Mouse (Mus musculus): ENCODE data around the gene C2cd3. TPM values are rescaled to one million over a fixed set of nuclear protein-coding genes. Genes with fewer than 3 reads are reported as not detected.

C2cd3 gene
- polyA plus RNA-seq (2015; fragmentation: Nextera tagmentation; extraction: Ambion mirVana) = 21.2 and 22.4 TPM in 2 replicates

DNA sequence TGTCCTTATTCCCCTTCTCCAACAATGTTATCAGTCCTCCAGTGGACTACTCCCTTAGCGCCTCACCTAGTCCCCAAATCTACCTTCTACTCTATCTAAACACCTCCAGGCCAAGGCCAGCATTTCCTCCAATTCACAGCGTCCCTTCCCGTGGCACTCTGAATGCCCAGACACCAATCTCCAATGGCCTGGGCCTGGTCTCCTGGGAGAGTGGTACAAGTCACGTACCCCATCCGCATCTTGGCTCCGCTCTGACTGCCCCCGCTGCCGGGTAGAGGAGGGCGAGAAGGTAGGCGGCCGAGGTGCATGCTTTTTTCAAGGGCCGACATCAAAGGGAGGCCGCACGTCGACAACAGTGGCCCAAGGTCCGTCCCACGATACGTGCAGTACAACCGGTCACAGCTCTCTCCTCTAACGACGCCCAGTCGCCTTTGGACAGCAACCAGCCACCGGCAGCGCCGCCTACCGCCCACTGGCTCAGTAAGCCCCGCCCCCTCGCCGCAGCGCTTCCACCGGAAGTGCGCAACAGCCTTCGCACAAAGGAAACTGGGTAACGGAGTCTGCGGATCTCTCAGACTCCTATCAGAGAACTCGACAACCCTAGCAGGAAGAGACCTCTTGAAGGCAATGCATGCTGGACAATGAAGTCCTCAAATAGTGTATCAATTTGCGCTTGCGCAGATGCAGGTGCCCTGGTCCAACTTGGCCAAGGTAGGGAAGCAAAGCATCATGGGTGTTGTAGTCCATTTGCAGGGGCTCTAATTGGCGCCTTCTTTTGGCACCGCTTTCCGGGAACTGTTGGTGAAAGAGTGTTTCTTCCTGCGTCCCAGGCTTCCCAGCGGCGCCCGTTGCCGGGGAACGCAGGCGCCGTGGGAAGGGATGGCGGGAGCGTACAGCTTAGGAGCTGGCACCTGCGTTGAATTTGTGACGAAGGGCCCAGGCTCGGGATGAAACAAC lies at the start of gene C2cd3, which contains the start of gene Ppme1:
C2cd3 (plus strand) TSS at position 739 of the 957 bp plus-strand sequence.
Ppme1 (minus strand) TSS at position 813 of the 957 bp plus-strand sequence.
- Histone ChIP-seq H3K9me3 (no peaks in the 10 kb centered on the region), H3K27ac (replicated peaks) (peak within 1 kb of the TSS; percentile 93), H3K27me3 (no peaks in the 10 kb centered on the region), H3K4me2 (peak within 1 kb of the TSS; percentile 80), H3K36me3 (peaks cover 22% of the 10 kb centered on the region), H3K4me1 (replicated peaks) (peaks cover 34% of the 10 kb centered on the region), H3K9ac (peak within 1 kb of the TSS; percentile 91), H3K4me3 (peak within 1 kb of the TSS; percentile 82)
- peak; percentile 97 for ATAC-seq (ENCODE audit: low read depth)
- WGBS = under 1% methylated on average over 54 of the region's 54 CpGs

DNA sequence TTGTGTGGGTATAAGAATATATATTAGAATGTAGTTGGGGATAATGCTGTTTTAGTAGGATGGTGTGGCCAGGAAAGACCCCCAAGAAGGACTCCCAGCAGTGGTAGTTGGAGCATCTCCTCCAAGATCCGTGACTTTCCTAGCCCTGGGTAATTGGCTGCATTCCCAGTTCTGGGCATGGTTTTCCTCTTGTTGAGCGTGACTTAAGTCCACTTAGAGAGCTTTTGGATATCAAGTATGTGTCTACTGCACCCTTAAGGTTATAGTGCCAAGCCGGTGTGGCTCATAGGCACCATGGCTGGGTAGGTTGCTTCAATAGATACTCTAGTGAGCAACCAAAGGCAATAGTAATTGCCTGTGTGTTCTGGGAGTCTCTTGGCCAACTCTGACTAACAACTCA lies 48.3 kb upstream of the C2cd3 start:
- H3K9ac ChIP-seq = no peak overlapping the region
- H3K36me3 ChIP-seq = peaks cover 46% of the 10 kb centered on the region
- H3K27me3 ChIP-seq = no peaks in the 10 kb centered on the region
- no peak overlapping the region for H3K4me2 ChIP-seq
- ATAC-seq (ENCODE audit: low read depth) = no peak
- no peaks in the 10 kb centered on the region for H3K9me3 ChIP-seq
- no peaks in the 10 kb centered on the region for H3K4me1 ChIP-seq (replicated peaks)
- WGBS = 92% methylated on average over 3 of the region's 3 CpGs
- H3K27ac ChIP-seq (replicated peaks) = no peak overlapping the region
- no peak overlapping the region for H3K4me3 ChIP-seq

DNA sequence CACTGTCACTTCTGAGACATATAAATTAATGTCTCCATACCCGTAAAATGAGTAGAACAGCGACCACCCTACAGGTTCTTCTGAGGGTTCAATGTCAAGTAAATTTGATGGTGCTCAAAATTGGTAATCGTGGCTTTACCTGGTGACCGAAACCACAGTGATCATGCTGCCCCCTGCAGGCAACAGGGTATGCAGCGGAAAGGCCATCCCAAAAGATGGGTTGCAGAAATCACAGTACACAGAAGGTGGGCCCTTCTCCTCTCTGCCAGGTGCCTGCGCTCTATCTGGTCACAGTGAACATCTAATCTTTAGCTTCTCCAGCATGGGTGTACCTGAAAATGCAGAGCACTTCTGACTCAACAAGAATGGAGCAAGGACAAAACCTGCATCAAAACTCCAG lies 46.6 kb upstream of the C2cd3 start:
- WGBS = 78% methylated on average over 6 of the region's 6 CpGs
- H3K36me3 ChIP-seq = peaks cover 56% of the 10 kb centered on the region
- H3K4me2 ChIP-seq = no peak overlapping the region
- no peak for ATAC-seq (ENCODE audit: low read depth)
- H3K27me3 ChIP-seq = no peaks in the 10 kb centered on the region
- H3K4me3 ChIP-seq = no peak overlapping the region
- H3K9ac ChIP-seq = no peak overlapping the region
- H3K9me3 ChIP-seq = no peaks in the 10 kb centered on the region
- no peaks in the 10 kb centered on the region for H3K4me1 ChIP-seq (replicated peaks)
- no peak overlapping the region for H3K27ac ChIP-seq (replicated peaks)

DNA sequence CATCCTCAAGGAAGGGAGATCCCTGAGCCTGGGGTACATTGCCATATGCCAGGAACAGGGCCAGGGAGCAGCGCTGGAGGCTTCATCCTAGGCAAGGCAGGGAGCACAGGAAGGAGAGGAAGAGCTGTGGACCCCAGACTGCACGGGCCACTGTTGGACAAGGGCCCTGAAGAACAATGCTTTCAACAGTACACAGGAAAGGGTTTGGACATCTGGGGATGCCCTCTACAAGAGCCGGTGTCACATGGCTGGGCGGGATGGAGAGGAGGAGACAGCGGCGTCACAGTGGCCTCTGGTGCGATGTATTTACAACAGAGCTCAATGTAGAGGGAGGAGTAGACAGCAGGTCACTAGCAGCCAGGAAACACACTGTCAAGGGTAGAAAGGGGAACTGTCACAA lies 44.5 kb upstream of the C2cd3 start:
- no peak for ATAC-seq (ENCODE audit: low read depth)
- H3K9ac ChIP-seq = no peak overlapping the region
- H3K27ac ChIP-seq (replicated peaks) = no peak overlapping the region
- H3K4me2 ChIP-seq = no peak overlapping the region
- H3K27me3 ChIP-seq = no peaks in the 10 kb centered on the region
- H3K4me1 ChIP-seq (replicated peaks) = no peaks in the 10 kb centered on the region
- no peaks in the 10 kb centered on the region for H3K9me3 ChIP-seq
- H3K36me3 ChIP-seq = peaks cover 72% of the 10 kb centered on the region
- no peak overlapping the region for H3K4me3 ChIP-seq
- 86% methylated on average over 7 of the region's 7 CpGs for WGBS

DNA sequence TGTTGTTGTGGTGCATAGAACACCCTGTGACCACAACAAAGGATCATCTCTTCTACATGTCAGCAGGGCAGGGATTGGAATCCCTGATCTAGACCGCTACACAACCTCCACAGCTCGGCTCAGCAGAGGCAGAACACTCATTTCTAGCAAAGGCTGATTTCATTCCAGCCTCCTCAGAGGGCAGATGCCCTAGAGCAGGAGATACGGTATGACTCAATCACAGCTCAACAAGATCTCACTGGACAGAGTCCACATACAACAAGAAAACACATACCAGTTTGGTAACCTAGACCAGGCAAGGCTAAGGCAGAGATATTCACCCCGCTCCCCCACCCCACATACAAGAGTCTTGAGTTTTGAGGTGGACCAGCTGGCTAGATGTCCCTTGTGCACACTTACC lies 43.4 kb upstream of the C2cd3 start:
- H3K36me3 ChIP-seq = peaks cover 82% of the 10 kb centered on the region
- no peak overlapping the region for H3K4me3 ChIP-seq
- WGBS = 90% methylated on average over 4 of the region's 4 CpGs
- ATAC-seq (ENCODE audit: low read depth) = no peak
- H3K27ac ChIP-seq (replicated peaks) = no peak overlapping the region
- no peaks in the 10 kb centered on the region for H3K27me3 ChIP-seq
- no peaks in the 10 kb centered on the region for H3K9me3 ChIP-seq
- no peak overlapping the region for H3K9ac ChIP-seq
- H3K4me2 ChIP-seq = no peak overlapping the region
- H3K4me1 ChIP-seq (replicated peaks) = no peaks in the 10 kb centered on the region

DNA sequence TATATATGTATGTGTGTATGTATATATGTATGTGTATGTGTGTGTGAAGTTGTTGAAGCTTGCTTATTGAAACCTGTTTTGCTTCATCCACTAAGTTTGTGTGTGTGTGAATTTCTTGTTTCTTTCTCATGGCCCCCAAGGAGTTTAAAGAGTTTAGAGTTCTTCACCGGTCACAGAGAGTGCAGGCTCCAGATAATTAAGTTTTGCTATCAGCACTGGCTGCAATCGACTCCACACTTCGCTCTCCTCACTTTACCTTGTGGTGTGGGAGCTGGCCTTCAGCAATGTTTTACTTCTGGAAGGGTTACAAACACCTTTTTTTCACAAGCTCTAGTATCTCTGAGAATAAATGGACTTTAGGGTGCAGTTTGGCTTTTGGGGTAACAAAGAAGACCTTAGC lies 40.8 kb upstream of the C2cd3 start:
- Histone ChIP-seq H3K4me3 (no peak overlapping the region), H3K9me3 (no peaks in the 10 kb centered on the region), H3K4me1 (replicated peaks) (no peaks in the 10 kb centered on the region), H3K27me3 (no peaks in the 10 kb centered on the region), H3K4me2 (no peak overlapping the region), H3K27ac (replicated peaks) (no peak overlapping the region), H3K36me3 (peaks cover 93% of the 10 kb centered on the region), H3K9ac (no peak overlapping the region)
- WGBS = 96% methylated on average over 3 of the region's 3 CpGs
- ATAC-seq (ENCODE audit: low read depth) = no peak

DNA sequence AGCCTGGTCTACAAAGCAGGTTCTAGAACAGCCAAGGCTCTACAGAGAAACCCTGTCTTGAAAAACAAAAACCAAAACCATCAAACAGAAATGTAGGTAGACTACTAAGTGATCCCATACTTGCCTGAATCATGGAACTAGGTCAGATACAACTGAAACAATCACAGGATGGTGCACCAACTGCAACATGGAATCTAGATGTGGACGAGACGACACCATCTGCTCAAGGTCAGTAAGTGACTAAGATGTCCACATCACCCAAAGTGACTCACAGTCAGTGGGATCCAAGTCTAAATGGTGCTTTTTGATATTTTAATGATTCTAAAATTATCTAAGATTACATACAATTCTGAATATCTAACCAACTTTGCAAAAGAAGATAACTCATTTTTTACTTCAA lies 36.1 kb upstream of the C2cd3 start:
- WGBS = 97% methylated on average over 2 of the region's 2 CpGs
- Histone ChIP-seq H3K4me2 (no peak overlapping the region), H3K36me3 (peaks cover 94% of the 10 kb centered on the region)

DNA sequence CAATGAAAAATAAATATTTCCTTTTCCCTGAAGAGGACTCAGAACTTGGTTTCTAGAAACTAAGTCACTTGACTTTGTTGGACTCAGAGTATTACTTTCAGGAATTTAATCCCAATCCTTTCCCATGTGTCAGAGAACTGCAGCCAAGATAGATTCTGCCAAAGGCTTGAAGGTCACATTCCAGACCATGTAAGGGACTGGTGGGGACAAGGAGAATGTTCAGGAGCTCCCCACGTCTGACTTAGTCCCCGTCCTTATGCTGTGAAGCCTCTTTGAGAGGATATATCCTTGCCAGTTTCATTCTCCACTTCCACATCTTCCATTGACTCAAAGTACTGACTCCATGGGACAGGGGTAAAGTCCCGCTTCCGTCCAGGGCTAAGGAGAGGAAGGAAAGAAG lies 17.0 kb upstream of the C2cd3 start:
- Histone ChIP-seq H3K4me1 (replicated peaks) (no peaks in the 10 kb centered on the region), H3K9me3 (no peaks in the 10 kb centered on the region), H3K27me3 (no peaks in the 10 kb centered on the region), H3K4me3 (no peak overlapping the region), H3K4me2 (no peak overlapping the region), H3K27ac (replicated peaks) (no peak overlapping the region), H3K9ac (no peak overlapping the region), H3K36me3 (peaks cover 21% of the 10 kb centered on the region)
- no peak for ATAC-seq (ENCODE audit: low read depth)
- 92% methylated on average over 4 of the region's 4 CpGs for WGBS

More for the DNA sequence above, 36.1 kb upstream of the C2cd3 start:
- Histone ChIP-seq H3K27me3 (no peaks in the 10 kb centered on the region), H3K4me1 (replicated peaks) (no peaks in the 10 kb centered on the region), H3K4me3 (no peak overlapping the region), H3K27ac (replicated peaks) (no peak overlapping the region), H3K9ac (no peak overlapping the region), H3K9me3 (no peaks in the 10 kb centered on the region)
- no peak for ATAC-seq (ENCODE audit: low read depth)

DNA sequence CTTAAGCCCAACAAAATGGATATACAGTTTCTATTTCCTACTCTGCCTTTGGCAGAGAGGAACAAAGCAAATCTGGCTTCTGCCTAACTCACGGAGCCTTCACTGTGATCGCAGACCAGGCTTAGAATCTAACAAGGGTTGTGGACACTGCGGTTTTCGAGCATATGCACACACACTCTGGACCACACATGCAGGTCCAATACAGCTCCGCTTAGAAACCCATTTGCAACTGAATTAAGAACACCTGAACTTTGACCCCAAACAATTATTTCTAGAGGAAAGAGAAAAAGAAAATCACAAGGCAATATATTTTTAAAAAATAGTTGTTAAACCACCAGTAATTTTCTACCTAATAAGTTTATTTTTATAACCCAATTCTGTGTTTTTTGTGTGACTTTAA lies 15.7 kb upstream of the C2cd3 start:
- no peak overlapping the region for H3K27ac ChIP-seq (replicated peaks)
- ATAC-seq (ENCODE audit: low read depth) = no peak
- no peak overlapping the region for H3K4me2 ChIP-seq
- H3K4me3 ChIP-seq = no peak overlapping the region
- H3K9ac ChIP-seq = no peak overlapping the region
- no peaks in the 10 kb centered on the region for H3K9me3 ChIP-seq
- H3K4me1 ChIP-seq (replicated peaks) = no peaks in the 10 kb centered on the region
- 82% methylated on average over 5 of the region's 5 CpGs for WGBS
- H3K36me3 ChIP-seq = peaks cover 15% of the 10 kb centered on the region
- H3K27me3 ChIP-seq = no peaks in the 10 kb centered on the region

DNA sequence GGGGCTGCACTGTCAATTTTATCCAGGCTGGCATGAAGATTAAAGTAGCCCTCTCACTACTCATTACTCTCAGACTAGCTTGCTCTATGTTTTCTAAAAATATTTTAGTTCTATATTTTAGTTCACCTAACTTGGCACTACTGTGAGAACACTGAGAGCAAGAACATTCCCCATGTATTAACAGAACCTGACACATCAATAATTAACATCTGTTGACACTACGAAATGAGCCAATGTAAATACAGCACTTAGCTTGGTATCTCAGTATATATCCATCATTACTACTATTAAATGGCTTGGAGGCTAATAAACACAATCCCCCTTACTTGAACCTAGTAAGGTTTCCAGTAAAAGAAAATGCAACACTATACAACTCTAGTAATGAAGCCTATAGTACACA lies 15.3 kb upstream of the C2cd3 start:
- no peak overlapping the region for H3K27ac ChIP-seq (replicated peaks)
- no peak overlapping the region for H3K4me2 ChIP-seq
- WGBS = 94% methylated on average over 1 of the region's 1 CpGs
- no peaks in the 10 kb centered on the region for H3K27me3 ChIP-seq
- no peak for ATAC-seq (ENCODE audit: low read depth)
- no peak overlapping the region for H3K4me3 ChIP-seq
- H3K4me1 ChIP-seq (replicated peaks) = no peaks in the 10 kb centered on the region
- no peaks in the 10 kb centered on the region for H3K9me3 ChIP-seq
- H3K9ac ChIP-seq = no peak overlapping the region
- H3K36me3 ChIP-seq = peaks cover 12% of the 10 kb centered on the region

DNA sequence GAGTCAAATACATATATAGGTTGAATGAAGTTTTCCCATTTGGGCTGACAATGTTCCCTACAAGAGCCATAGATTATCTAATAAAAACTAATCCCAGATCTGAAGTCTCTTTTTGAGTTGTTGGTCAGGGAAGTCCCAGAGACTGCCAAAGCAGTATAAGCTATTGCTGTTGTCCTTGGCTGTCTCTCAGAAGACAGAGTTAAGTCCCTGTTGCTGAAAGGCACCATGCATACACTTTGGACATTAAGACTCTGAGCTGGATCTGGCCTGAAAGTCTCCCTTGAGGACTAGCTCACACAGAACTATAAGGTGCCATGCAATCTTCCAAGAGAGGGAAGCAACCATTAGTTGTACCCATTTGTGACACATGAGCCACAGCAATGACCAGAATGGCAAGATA lies 14.2 kb upstream of the C2cd3 start:
- no peak overlapping the region for H3K27ac ChIP-seq (replicated peaks)
- H3K4me2 ChIP-seq = no peak overlapping the region
- no peak for ATAC-seq (ENCODE audit: low read depth)
- H3K9ac ChIP-seq = no peak overlapping the region
- no peak overlapping the region for H3K4me3 ChIP-seq
- no peaks in the 10 kb centered on the region for H3K4me1 ChIP-seq (replicated peaks)
- no peaks in the 10 kb centered on the region for H3K27me3 ChIP-seq
- peaks cover 8% of the 10 kb centered on the region for H3K36me3 ChIP-seq
- H3K9me3 ChIP-seq = no peaks in the 10 kb centered on the region

DNA sequence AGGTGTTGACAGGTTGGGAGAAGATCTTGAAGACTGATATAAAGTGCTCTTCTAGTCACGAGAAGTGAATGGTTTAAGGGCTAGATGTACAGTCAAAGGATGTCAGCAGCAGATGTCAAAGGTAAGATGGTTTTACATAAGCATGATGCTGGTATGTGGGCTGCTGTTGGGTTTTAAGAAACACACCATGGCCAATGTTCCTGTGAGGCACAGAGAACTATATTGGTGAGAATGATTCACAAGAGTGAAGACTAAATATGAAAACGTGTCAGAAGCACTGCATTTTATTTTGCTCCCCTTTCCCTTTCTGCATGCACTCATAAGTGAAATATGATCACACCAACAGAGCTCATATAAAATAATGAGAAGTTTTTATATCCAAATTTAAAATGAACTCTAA lies 8.9 kb upstream of the C2cd3 start:
- 0 out of 2 replicates have a peak, but pooled peaks cover 4% of the 10 kb centered on the region for H3K36me3 ChIP-seq
- ATAC-seq (ENCODE audit: low read depth) = no peak
- no peaks in the 10 kb centered on the region for H3K9me3 ChIP-seq
- H3K4me1 ChIP-seq (replicated peaks) = peaks cover 5% of the 10 kb centered on the region
- no peaks in the 10 kb centered on the region for H3K27me3 ChIP-seq
- no peak overlapping the region for H3K27ac ChIP-seq (replicated peaks)
- H3K9ac ChIP-seq = no peak overlapping the region
- no peak overlapping the region for H3K4me3 ChIP-seq
- WGBS = 87% methylated on average over 2 of the region's 2 CpGs
- no peak overlapping the region for H3K4me2 ChIP-seq
